Mouse (Mus musculus) right cerebral cortex, postnatal 10 days (tissue): ENCODE measurements around the gene Cxcr3.

Experiments
- DNase-seq, 2 experiments: peaks; one replicate each; pipeline ENCODE4 v3.0.0; 2021; ENCODE audit warnings: low spot score in 2 of 2

Cxcr3 gene

GRCm38 (mm10) chrX:101733828-101734319 lies at the start of gene Cxcr3:
TSS of gene Cxcr3 (minus strand) at chrX:101734269.
- peak in 1 of 2 experiments; percentile 36 for DNase-seq

GRCm38 (mm10) chrX:101772035-101772434 lies 38.0 kb upstream of the Cxcr3 start:
- peak; percentile 35 to 71 for DNase-seq

GRCm38 (mm10) chrX:101770307-101770706 lies 36.2 kb upstream of the Cxcr3 start:
- DNase-seq = no peak

GRCm38 (mm10) chrX:101769478-101769877 lies 35.4 kb upstream of the Cxcr3 start:
- no peak for DNase-seq

- no peak for DNase-seq
These were observed 33.2 kb upstream of the Cxcr3 start for GRCm38 (mm10) chrX:101767280-101767679.

GRCm38 (mm10) chrX:101765111-101765510 lies 31.0 kb upstream of the Cxcr3 start:
- DNase-seq = peak; percentile 29 to 44

- no peak for DNase-seq
These were observed 30.6 kb upstream of the Cxcr3 start for GRCm38 (mm10) chrX:101764621-101765020.

- peak; percentile 42 to 49 for DNase-seq
These were observed 20.4 kb upstream of the Cxcr3 start for GRCm38 (mm10) chrX:101754478-101754877.

GRCm38 (mm10) chrX:101750144-101750543 lies 16.1 kb upstream of the Cxcr3 start:
- DNase-seq = no peak

- DNase-seq = no peak
These were observed 7.0 kb upstream of the Cxcr3 start for GRCm38 (mm10) chrX:101741064-101741433.

GRCm38 (mm10) chrX:101740335-101741063 lies 6.4 kb upstream of the Cxcr3 start:
- peak; percentile 66 to 78 for DNase-seq

GRCm38 (mm10) chrX:101737201-101737600 lies 3.1 kb upstream of the Cxcr3 start:
- no peak for DNase-seq

- DNase-seq = no peak
These were observed 912 bp upstream of the Cxcr3 start for GRCm38 (mm10) chrX:101734981-101735380.

- DNase-seq = no peak
These were observed 781 bp downstream of the Cxcr3 start for GRCm38 (mm10) chrX:101733288-101733687.

GRCm38 (mm10) chrX:101732644-101733043 lies 1.4 kb downstream of the Cxcr3 start:
- no peak for DNase-seq

- no peak for DNase-seq
These were observed 4.1 kb downstream of the Cxcr3 start for GRCm38 (mm10) chrX:101730010-101730409.

- DNase-seq = no peak
These were observed 13.7 kb downstream of the Cxcr3 start for GRCm38 (mm10) chrX:101720401-101720800.

GRCm38 (mm10) chrX:101705111-101705510 lies 29.0 kb downstream of the Cxcr3 start:
- DNase-seq = no peak

GRCm38 (mm10) chrX:101698232-101698631 lies 35.8 kb downstream of the Cxcr3 start:
- no peak for DNase-seq

GRCm38 (mm10) chrX:101697537-101697936 lies 36.5 kb downstream of the Cxcr3 start:
- DNase-seq = peak in 1 of 2 experiments; percentile 20

- DNase-seq = no peak
These were observed 38.4 kb downstream of the Cxcr3 start for GRCm38 (mm10) chrX:101695686-101696085.
